Mouse (Mus musculus) ES-Bruce4 (cell line): ENCODE measurements at regions not wholly inside any gene's neighbourhood (a gene's known extent, or its start where the extent isn't known, plus 50 kb on each side); places are given as distances from the start of the nearest gene placed in this dataset.

Experiments used
- CTCF ChIP-seq: IDR thresholded peaks from one replicate; pipeline ENCODE4 v1.8.1; 2011; ENCODE audit warnings: low read depth, low read length
- EP300 ChIP-seq: IDR thresholded peaks from 2 replicates; pipeline ENCODE4 v1.6.1; 2011; ENCODE audit warnings: low read depth, low read length; ENCODE audit not compliant: insufficient read depth

DNA sequence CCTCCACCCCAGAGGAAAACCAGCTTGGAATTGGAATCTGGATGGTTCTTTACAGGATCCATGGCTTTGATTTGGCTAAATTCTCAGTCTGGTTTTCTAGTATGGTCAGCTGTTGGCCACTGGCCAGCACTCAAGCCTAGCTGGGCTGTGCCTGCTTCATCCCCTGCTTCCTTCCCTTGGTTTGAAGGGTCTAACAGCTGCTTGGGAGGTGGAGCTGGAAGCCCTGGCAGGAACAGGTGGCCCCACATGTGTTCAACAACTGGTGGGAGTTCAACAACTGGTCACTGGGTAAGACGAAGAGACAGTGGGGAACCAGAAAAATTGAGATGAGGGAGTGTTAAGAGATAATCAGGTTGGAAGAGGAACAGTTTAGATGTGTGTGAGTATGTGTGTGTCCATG, 82.3 kb upstream of the C2cd4b start:
- no peak for TF ChIP-seq CTCF
- TF ChIP-seq EP300, result no peak
